Mouse (Mus musculus): Measurements from ENCODE around the gene Olfr378. TPM values are rescaled to one million over a fixed set of nuclear protein-coding genes. Genes with fewer than 3 reads are reported as not detected.

Gene Olfr378
- not detected in 2 replicates for polyA plus RNA-seq (2015; fragmentation: Nextera tagmentation; extraction: Ambion mirVana)

DNA sequence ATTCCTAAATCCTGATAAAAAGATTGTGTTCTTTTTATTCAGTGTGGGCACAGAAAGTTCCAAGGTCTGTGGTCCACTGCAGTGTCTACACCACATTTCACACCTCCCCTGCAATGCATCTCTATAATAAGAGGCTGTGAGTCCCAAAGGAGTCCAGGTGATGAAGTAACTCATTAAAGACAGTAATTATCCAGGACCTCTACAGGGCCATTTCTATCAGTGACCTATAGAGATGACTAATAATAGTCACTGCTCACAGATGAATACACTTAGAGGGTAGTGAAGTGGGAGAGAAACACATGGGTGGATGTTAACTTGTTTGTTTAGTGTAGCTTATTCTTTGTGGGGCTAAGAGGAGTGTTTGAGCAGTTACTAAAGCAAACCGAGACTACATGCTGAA, at the start of gene Olfr378:
TSS of gene Olfr378 (minus strand) at position 101 of the 400 bp plus-strand sequence.
- Histone ChIP-seq H3K27ac (replicated peaks) (no peak within 1 kb of the TSS), H3K36me3 (no peaks in the 10 kb centered on the region), H3K27me3 (no peaks in the 10 kb centered on the region), H3K4me1 (replicated peaks) (no peaks in the 10 kb centered on the region), H3K4me3 (no peak within 1 kb of the TSS), H3K9me3 (peaks cover 11% of the 10 kb centered on the region), H3K9ac (no peak within 1 kb of the TSS), H3K4me2 (no peak within 1 kb of the TSS)
- 100% methylated on average over 1 of the region's 1 CpGs for WGBS
- no peak for ATAC-seq (ENCODE audit: low read depth)

DNA sequence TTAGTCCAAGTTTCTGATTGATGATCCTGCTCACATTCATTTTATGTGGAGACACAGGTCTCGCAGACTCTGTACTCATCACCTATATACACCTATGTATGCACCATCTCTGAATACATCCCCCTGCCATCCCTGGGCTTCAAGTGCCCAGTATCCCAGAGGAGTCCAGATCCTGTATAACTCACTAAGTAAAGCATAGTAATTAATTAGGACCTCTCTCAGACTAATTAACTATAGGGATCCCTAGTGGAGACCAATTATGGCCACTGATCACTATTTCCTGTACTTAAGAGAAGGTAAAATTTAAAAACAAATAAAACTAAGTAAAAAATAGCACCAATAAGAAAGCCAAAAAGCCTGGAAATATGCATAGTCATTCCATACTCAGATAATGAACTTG, 29.1 kb upstream of the Olfr378 start, which contains the start of gene Olfr380:
TSS of gene Olfr380 (minus strand) at position 101 of the 400 bp plus-strand sequence.
- Histone ChIP-seq H3K4me1 (replicated peaks) (no peaks in the 10 kb centered on the region), H3K9ac (no peak within 1 kb of the TSS), H3K27me3 (no peaks in the 10 kb centered on the region), H3K4me2 (no peak within 1 kb of the TSS), H3K36me3 (no peaks in the 10 kb centered on the region), H3K9me3 (peaks cover under 1% of the 10 kb centered on the region; the same call in 1 of the 2 replicates), H3K4me3 (no peak within 1 kb of the TSS), H3K27ac (replicated peaks) (no peak within 1 kb of the TSS)
- WGBS: 85% methylated on average over 1 of the region's 1 CpGs
- no peak for ATAC-seq (ENCODE audit: low read depth)

DNA sequence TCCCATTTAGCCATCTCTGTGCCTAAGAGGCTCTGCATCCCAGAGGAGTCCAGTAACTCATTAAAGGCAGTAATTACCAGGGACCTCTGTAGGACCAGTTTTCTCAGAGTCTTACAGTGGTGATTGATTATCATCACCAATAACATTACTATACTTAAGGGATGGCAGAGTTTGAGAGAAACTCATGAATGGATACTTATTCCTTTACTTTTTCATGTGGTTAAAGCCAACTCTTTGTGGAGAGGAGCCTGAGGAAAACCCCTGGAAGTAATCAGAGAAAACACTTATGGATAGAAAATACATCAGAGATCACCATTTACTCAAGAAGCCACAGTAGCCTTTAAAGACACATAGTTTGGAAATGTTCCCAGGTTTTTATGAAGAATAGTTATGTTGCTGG, 28.8 kb downstream of the Olfr378 start, which contains the start of gene Olfr1:
TSS of gene Olfr1 (minus strand) at position 101 of the 400 bp plus-strand sequence.
- Histone ChIP-seq H3K4me3 (no peak within 1 kb of the TSS), H3K9me3 (no peaks in the 10 kb centered on the region), H3K27me3 (no peaks in the 10 kb centered on the region)

DNA sequence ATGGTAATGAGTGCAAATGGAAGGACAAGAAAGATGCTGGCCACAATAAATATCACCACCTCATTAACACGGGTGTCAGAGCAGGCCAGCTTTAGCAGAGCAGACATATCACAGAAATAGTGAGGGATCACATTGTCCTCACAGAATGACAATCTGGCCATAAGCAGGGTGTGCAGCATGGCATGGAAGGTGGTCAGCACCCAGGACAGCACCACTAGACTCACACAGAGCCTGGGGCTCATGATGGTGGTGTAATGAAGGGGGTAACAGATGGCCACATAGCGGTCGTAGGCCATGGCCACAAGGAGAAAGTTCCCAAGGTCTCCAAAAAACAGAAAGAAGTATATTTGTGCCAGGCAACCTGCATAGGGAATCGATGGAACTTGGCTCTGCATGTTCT, 32.9 kb downstream of the Olfr378 start:
- H3K4me3 ChIP-seq: no peak overlapping the region
- no peaks in the 10 kb centered on the region for H3K4me1 ChIP-seq (replicated peaks)
- H3K27me3 ChIP-seq: no peaks in the 10 kb centered on the region
- no peak overlapping the region for H3K4me2 ChIP-seq
- H3K9me3 ChIP-seq: no peaks in the 10 kb centered on the region
- no peaks in the 10 kb centered on the region for H3K36me3 ChIP-seq
- no peak for ATAC-seq (ENCODE audit: low read depth)
- WGBS: 76% methylated on average over 4 of the region's 4 CpGs
- no peak overlapping the region for H3K27ac ChIP-seq (replicated peaks)
- H3K9ac ChIP-seq: no peak overlapping the region

More for the DNA sequence above, 28.8 kb downstream of the Olfr378 start, which contains the start of gene Olfr1:
- H3K27ac ChIP-seq (replicated peaks): no peak within 1 kb of the TSS
- H3K9ac ChIP-seq: no peak within 1 kb of the TSS
- no peaks in the 10 kb centered on the region for H3K4me1 ChIP-seq (replicated peaks)
- no peak within 1 kb of the TSS for H3K4me2 ChIP-seq
- no peaks in the 10 kb centered on the region for H3K36me3 ChIP-seq
- ATAC-seq (ENCODE audit: low read depth): no peak

Other genes with a start within 250 kb of the Olfr378 start
- 21.2 and 23.1 TPM in 2 replicates for gene Ctns, start 229.4 kb downstream of the Olfr378 start, polyA plus RNA-seq (2015; fragmentation: Nextera tagmentation; extraction: Ambion mirVana)
- 2.4 and 3.5 TPM in 2 replicates for gene Shpk, start 229.0 kb downstream of the Olfr378 start, polyA plus RNA-seq (2015; fragmentation: Nextera tagmentation; extraction: Ambion mirVana)
- gene Trpv1, start 194.2 kb downstream of the Olfr378 start, polyA plus RNA-seq (2015; fragmentation: Nextera tagmentation; extraction: Ambion mirVana): 5.8 and 11.5 TPM in 2 replicates
- 0.17 and 0.20 TPM in 2 replicates for gene Trpv3, start 161.1 kb downstream of the Olfr378 start, polyA plus RNA-seq (2015; fragmentation: Nextera tagmentation; extraction: Ambion mirVana)
- 1.1 and 3.2 TPM in 2 replicates for gene Aspa, start 98.9 kb downstream of the Olfr378 start, polyA plus RNA-seq (2015; fragmentation: Nextera tagmentation; extraction: Ambion mirVana)
- not detected in 2 replicates for gene Gm49340, start 98.7 kb downstream of the Olfr378 start, polyA plus RNA-seq (2015; fragmentation: Nextera tagmentation; extraction: Ambion mirVana)
- 0.25 TPM in 1 of 2 replicates, not detected in the other for gene Spata22, start 98.7 kb downstream of the Olfr378 start, polyA plus RNA-seq (2015; fragmentation: Nextera tagmentation; extraction: Ambion mirVana)
- not detected in 2 replicates for gene Olfr20, start 77.7 kb downstream of the Olfr378 start, polyA plus RNA-seq (2015; fragmentation: Nextera tagmentation; extraction: Ambion mirVana)
- not detected in 2 replicates for gene Olfr376, start 57.2 kb downstream of the Olfr378 start, polyA plus RNA-seq (2015; fragmentation: Nextera tagmentation; extraction: Ambion mirVana)
- gene Olfr1, start 28.9 kb downstream of the Olfr378 start, polyA plus RNA-seq (2015; fragmentation: Nextera tagmentation; extraction: Ambion mirVana): not detected in 2 replicates
- gene Olfr380, start 29.0 kb upstream of the Olfr378 start, polyA plus RNA-seq (2015; fragmentation: Nextera tagmentation; extraction: Ambion mirVana): not detected in 2 replicates
- gene Olfr381, start 63.1 kb upstream of the Olfr378 start, polyA plus RNA-seq (2015; fragmentation: Nextera tagmentation; extraction: Ambion mirVana): not detected in 2 replicates
- not detected in 2 replicates for gene Olfr382, start 88.7 kb upstream of the Olfr378 start, polyA plus RNA-seq (2015; fragmentation: Nextera tagmentation; extraction: Ambion mirVana)
- gene Olfr385, start 164.5 kb upstream of the Olfr378 start, polyA plus RNA-seq (2015; fragmentation: Nextera tagmentation; extraction: Ambion mirVana): not detected in 2 replicates
- gene Olfr384, start 170.1 kb upstream of the Olfr378 start, polyA plus RNA-seq (2015; fragmentation: Nextera tagmentation; extraction: Ambion mirVana): not detected in 2 replicates

Data from neural tube, embryonic 13.5 days (tissue).